Mouse (Mus musculus) thymus, adult 2 months (tissue): ENCODE measurements around the gene Opcml.

ENCODE experiments used
- CTCF ChIP-seq: fragments of 200-500 bp; IDR thresholded peaks from 2 replicates; pipeline ENCODE4 v1.5.1; 2012; ENCODE audit warnings: mild to moderate bottlenecking, control low read depth, low read length, moderate library complexity, borderline replicate concordance; ENCODE audit not compliant: control insufficient read depth, poor library complexity, insufficient read depth; ENCODE audit errors: extremely low read depth
- POLR2A ChIP-seq: fragments of 200-500 bp; IDR thresholded peaks from 2 replicates; pipeline ENCODE4 v1.6.1; 2012; ENCODE audit warnings: mild to moderate bottlenecking, low read length, control low read depth, moderate library complexity; ENCODE audit not compliant: control insufficient read depth, poor library complexity, insufficient read depth; ENCODE audit errors: extremely low read depth

DNA sequence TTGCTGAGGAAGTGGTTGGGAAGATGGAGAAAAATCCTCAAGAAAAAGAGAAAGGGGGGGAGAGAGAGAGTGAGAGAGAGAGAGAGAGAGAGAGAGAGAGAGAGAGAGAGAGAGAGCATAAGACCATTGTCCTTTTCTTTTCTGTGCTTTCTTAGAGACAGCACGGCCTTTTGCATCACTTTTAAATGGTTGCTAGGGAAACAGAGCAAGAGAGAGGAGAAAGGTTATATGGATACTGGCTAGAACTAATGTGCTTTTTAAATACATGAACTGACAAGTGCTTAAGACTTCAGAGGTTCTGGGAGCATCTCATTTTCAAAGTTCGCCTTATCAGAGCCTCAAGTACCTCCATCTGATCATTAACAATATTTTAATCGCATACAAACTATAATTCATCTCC, 804.5 kb downstream of the Opcml start:
- TF ChIP-seq POLR2A = no peak
- TF ChIP-seq CTCF = no peak
